Mouse (Mus musculus) embryonic facial prominence, embryonic 10.5 days (tissue): ENCODE measurements around the gene Sestd1. TPM values are rescaled to one million over a fixed set of nuclear protein-coding genes. Genes with fewer than 3 reads are reported as not detected.

Experiments used
- DNase-seq: peaks from one replicate; pipeline ENCODE4 v3.0.0-alpha.2; 2017; ENCODE audit warnings: low spot score
- H3K27ac ChIP-seq: fragments of 300-500 bp; sonication (generic); replicated peaks from 2 replicates; pipeline ENCODE4 v1.5.1; 2016; ENCODE audit warnings: mild to moderate bottlenecking
- H3K27me3 ChIP-seq: fragments of 300-500 bp; sonication (generic); replicated peaks from 2 replicates; pipeline ENCODE4 v1.6.1; 2016; ENCODE audit warnings: low read depth, mild to moderate bottlenecking; ENCODE audit not compliant: poor library complexity, severe bottlenecking
- H3K36me3 ChIP-seq: fragments of 300-500 bp; sonication (generic); replicated peaks from 2 replicates; pipeline ENCODE4 v1.6.1; 2016; ENCODE audit warnings: mild to moderate bottlenecking, moderate library complexity
- H3K4me1 ChIP-seq: fragments of 300-500 bp; sonication (generic); 2 replicates; pipeline ENCODE4 v1.6.1; 2016
- H3K4me3 ChIP-seq: fragments of 300-500 bp; sonication (generic); 2 replicates; pipeline ENCODE4 v1.5.1; 2016; ENCODE audit warnings: mild to moderate bottlenecking, moderate library complexity
- H3K9me3 ChIP-seq: fragments of 300-500 bp; sonication (generic); 2 replicates; pipeline ENCODE4 v1.6.1; 2016; ENCODE audit warnings: mild to moderate bottlenecking
- WGBS: fragments of 180-500 bp; shearing (Covaris S2); methylation state at CpG from one replicate; pipeline ENCODE4 v1.1.7; 2016; 5-methylcytosine and 5-hydroxymethylcytosine counted together
- polyA plus RNA-seq: library from polyadenylated mRNA; unstranded; fragments of >200 nt; fragmentation: Nextera tagmentation; extraction: Ambion mirVana; gene quantifications from 2 replicates; pipeline ENCODE4 v1.2.1, GENCODE M21; 2016

Sestd1 gene
- polyA plus RNA-seq, 1 experiment from 2014 or later: 23.0 TPM

DNA sequence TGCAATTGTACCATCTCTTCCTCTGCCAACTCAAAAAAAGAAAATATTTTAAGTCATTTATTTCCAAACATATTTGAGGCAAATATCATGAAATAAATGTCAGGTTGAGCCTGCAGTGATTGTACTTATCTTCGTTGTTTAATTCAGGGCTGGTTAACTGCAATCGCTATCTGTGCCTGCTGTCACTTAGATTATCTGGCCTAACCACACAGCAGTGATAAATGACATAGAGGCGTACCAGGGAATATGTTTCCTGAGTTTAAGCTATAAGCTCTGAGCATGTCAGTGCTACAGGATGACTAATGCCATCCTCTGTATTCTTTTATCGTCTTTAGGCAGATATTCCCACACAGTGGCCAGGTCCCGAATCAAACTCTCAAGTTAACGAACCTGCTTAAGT, 141.5 kb downstream of the Sestd1 start:
- WGBS: 94% methylated on average over 6 of the region's 6 CpGs
- Histone ChIP-seq H3K27me3 (no peaks in the 10 kb centered on the region), H3K36me3 (no peaks in the 10 kb centered on the region), H3K4me1 (no peaks in the 10 kb centered on the region), H3K9me3 (no peaks in the 10 kb centered on the region), H3K4me3 (no peak overlapping the region), H3K27ac (no peak overlapping the region)
- no peak for DNase-seq

DNA sequence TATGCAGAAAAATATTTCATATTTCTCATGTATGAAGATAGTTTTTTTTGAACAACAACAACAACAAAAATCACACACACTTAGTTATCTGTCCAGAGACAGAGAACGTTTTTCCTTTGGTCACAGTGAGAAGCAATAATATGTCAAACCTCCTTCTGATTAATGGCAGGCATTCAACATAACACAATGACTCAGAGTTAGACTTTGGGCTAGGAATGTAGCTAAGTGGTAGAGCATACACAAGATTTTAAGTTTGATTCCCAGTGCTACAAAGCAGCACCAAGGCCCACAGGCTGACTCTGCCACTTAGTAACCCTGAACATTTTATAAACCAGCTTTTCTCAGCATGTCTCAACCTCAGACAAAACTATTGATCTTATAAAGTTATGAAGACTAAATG, 145.5 kb downstream of the Sestd1 start:
- Histone ChIP-seq H3K4me1 (0 out of 2 replicates have a peak, but pooled peaks cover 4% of the 10 kb centered on the region), H3K36me3 (no peaks in the 10 kb centered on the region), H3K4me3 (no peak overlapping the region), H3K9me3 (no peaks in the 10 kb centered on the region), H3K27me3 (no peaks in the 10 kb centered on the region), H3K27ac (no peak overlapping the region)
- WGBS: 80% methylated on average over 1 of the region's 1 CpGs
- no peak for DNase-seq

DNA sequence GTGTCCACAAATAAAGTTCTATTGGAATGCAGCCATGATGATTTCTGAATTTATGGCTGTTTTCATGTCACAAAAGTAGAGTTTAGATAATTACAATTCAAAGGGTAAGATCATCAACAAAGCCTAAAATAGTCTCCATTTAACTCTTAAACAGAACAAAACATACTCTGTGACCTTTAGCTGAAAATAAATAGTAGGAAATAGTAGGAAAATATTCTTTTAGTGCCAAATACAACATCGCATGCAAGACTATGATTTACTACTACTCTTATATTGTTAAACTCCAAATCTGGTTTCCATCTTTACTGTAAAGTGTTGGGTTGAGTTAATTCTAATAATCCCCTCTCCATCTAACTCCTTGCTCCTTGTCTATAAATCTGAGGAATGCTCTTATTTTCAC, 147.0 kb downstream of the Sestd1 start:
- no peak for DNase-seq
- H3K36me3 ChIP-seq: no peaks in the 10 kb centered on the region
- H3K27ac ChIP-seq: no peak overlapping the region
- no peak overlapping the region for H3K4me3 ChIP-seq
- H3K4me1 ChIP-seq: 0 out of 2 replicates have a peak, but pooled peaks cover 6% of the 10 kb centered on the region
- WGBS: 97% methylated on average over 1 of the region's 1 CpGs
- H3K9me3 ChIP-seq: no peaks in the 10 kb centered on the region
- no peaks in the 10 kb centered on the region for H3K27me3 ChIP-seq

Other genes starting within 250 kb of the Sestd1 start
- 4.8 and 6.5 TPM in 2 replicates for gene Ccdc141, start 110.0 kb downstream of the Sestd1 start, polyA plus RNA-seq